In genomic region chr4:136052060-136052459, GRCm38 (mm10) we compare ENCODE assay signal across 8 mouse cellular contexts. TPM values are rescaled to one million over a fixed set of nuclear protein-coding genes. Genes with fewer than 3 reads are reported as not detected.
DNase-seq lines count a peak whose midpoint lies in the region; ATAC-seq and TF ChIP-seq lines count a peak whose summit lies in the region.
"Had no signal": no experiment of that assay in that cellular context is flagged by ENCODE, and none has a peak within 500 bp of the region (broad histone marks: within the 10 kb centered on the region; RNA-seq: fewer than 3 reads in every experiment).

No protein-coding gene starts in this region.

- WGBS in spleen, adult 2 months: 0% methylated on average over 3 of the region's 3 CpGs
- 4% methylated on average over 3 of the region's 3 CpGs for WGBS in limb, embryonic 15.5 days

- H3K27me3 ChIP-seq in spleen, adult 2 months (ENCODE audit: control insufficient read depth, insufficient read depth, low read length): no peaks in the 10 kb centered on the region
- H3K27me3 ChIP-seq in erythroblast, embryonic 14.5 days (ENCODE audit: control insufficient read depth): peaks cover 24% of the 10 kb centered on the region
- no peaks in the 10 kb centered on the region for H3K27me3 ChIP-seq in limb, embryonic 15.5 days

- peak overlapping the region; percentile 92; the same call in 1 of the 2 replicates for H3K4me3 ChIP-seq in spleen, adult 2 months (ENCODE audit: extremely low read depth, insufficient read depth, insufficient read length)
- peak overlapping the region; percentile 67 for H3K4me3 ChIP-seq in erythroblast, embryonic 14.5 days (replicated peaks)
- H3K4me3 ChIP-seq in limb, embryonic 15.5 days: peak overlapping the region; percentile 69

- peak overlapping the region; percentile 92 for H3K9ac ChIP-seq in limb, embryonic 15.5 days

- no peak for ATAC-seq in limb, embryonic 15.5 days (ENCODE audit: insufficient number of reproducible peaks, low FRiP score, low TSS enrichment, low read depth)
- no peak for ATAC-seq in erythroid progenitor cell, adult 5-6 weeks (replicated peaks; ENCODE audit: low FRiP score, poor library complexity, severe bottlenecking)

- TF ChIP-seq CTCF in spleen, adult 2 months (IDR thresholded peaks at IDR 0.05; ENCODE audit: extremely low read depth, insufficient read depth, insufficient read length, insufficient replicate concordance): no peak

- no peak overlapping the region for H3K27ac ChIP-seq in spleen, adult 2 months (ENCODE audit: insufficient read depth, low read length)
- no peak overlapping the region for H3K27ac ChIP-seq in limb, embryonic 15.5 days

- no peak for TF ChIP-seq POLR2A in spleen, adult 2 months (IDR thresholded peaks at IDR 0.05; ENCODE audit: low read depth, low read length)

- H3K4me2 ChIP-seq in limb, embryonic 15.5 days: peak overlapping the region; percentile 73

- no peak for DNase-seq in spleen, adult 2 months (ENCODE audit: low read depth in 1 of 2, low spot score in 2 of 2)
- DNase-seq in spleen, postnatal 36 days (ENCODE audit: low spot score in 2 of 2): no peak
- DNase-seq in adrenal gland, postnatal 25 days: no peak
- no peak for DNase-seq in urinary bladder, postnatal 36 days (ENCODE audit: low spot score in 2 of 2)
- DNase-seq: cerebellum, adult 11-12 months had no signal

- peaks cover 22% of the 10 kb centered on the region for H3K36me3 ChIP-seq in spleen, adult 2 months (ENCODE audit: control insufficient read depth, insufficient read depth, low read length)
- H3K36me3 ChIP-seq in erythroblast, embryonic 14.5 days (ENCODE audit: control insufficient read depth): peaks cover 53% of the 10 kb centered on the region
- peaks cover 44% of the 10 kb centered on the region for H3K36me3 ChIP-seq in limb, embryonic 15.5 days

- H3K9me3 ChIP-seq in erythroblast, embryonic 14.5 days (ENCODE audit: control insufficient read depth, low read length): no peaks in the 10 kb centered on the region
- H3K9me3 ChIP-seq in limb, embryonic 15.5 days: no peaks in the 10 kb centered on the region

- no peaks in the 10 kb centered on the region; the same call in 1 of the 2 replicates for H3K4me1 ChIP-seq in spleen, adult 2 months (ENCODE audit: control insufficient read depth, insufficient read depth, insufficient read length)
- peaks cover 47% of the 10 kb centered on the region for H3K4me1 ChIP-seq in erythroblast, embryonic 14.5 days (ENCODE audit: control insufficient read depth)
- peaks cover 39% of the 10 kb centered on the region for H3K4me1 ChIP-seq in limb, embryonic 15.5 days

RNA-seq across cellular contexts. Expression of gene Rpl11, which starts 1.2 kb away (rescaled TPM):
- polyA plus RNA-seq in spleen, adult 2 months (2012; rRNA removed): 259 and 289 TPM in 2 replicates
- polyA plus RNA-seq in erythroblast, embryonic 14.5 days (2012): 148 and 157 TPM in 2 replicates
- 425 and 483 TPM in 2 replicates for polyA plus RNA-seq in limb, embryonic 15.5 days (2015; fragmentation: Nextera tagmentation; extraction: Ambion mirVana)
- 605 and 780 TPM in 2 replicates for total RNA-seq in adrenal gland, postnatal 25 days (2021)
- 337 and 379 TPM in 2 replicates for total RNA-seq in erythroid progenitor cell, adult 5-6 weeks (2015; ENCODE audit: low replicate concordance)
- 133 and 171 TPM in 2 replicates for total RNA-seq in erythroid progenitor cell, adult 5-6 weeks (2017; ENCODE audit: low replicate concordance)

RNA-seq across cellular contexts. Expression of gene Eloa, which starts 30.5 kb away (rescaled TPM):
- 6.6 and 8.6 TPM in 2 replicates for polyA plus RNA-seq in spleen, adult 2 months (2012; rRNA removed)
- 0.98 and 1.5 TPM in 2 replicates for polyA plus RNA-seq in erythroblast, embryonic 14.5 days (2012)
- 47.0 and 47.7 TPM in 2 replicates for polyA plus RNA-seq in limb, embryonic 15.5 days (2015; fragmentation: Nextera tagmentation; extraction: Ambion mirVana)
- 40.8 and 42.3 TPM in 2 replicates for total RNA-seq in adrenal gland, postnatal 25 days (2021)
- 54.8 and 64.1 TPM in 2 replicates for total RNA-seq in erythroid progenitor cell, adult 5-6 weeks (2015; ENCODE audit: low replicate concordance)
- total RNA-seq in erythroid progenitor cell, adult 5-6 weeks (2017; ENCODE audit: low replicate concordance): 60.8 and 64.2 TPM in 2 replicates
